Mouse (Mus musculus): Measurements from ENCODE around the gene Cyth4. TPM values are rescaled to one million over a fixed set of nuclear protein-coding genes. Genes with fewer than 3 reads are reported as not detected.

Gene Cyth4
- polyA plus RNA-seq, 1 experiment, result 398 TPM

DNA sequence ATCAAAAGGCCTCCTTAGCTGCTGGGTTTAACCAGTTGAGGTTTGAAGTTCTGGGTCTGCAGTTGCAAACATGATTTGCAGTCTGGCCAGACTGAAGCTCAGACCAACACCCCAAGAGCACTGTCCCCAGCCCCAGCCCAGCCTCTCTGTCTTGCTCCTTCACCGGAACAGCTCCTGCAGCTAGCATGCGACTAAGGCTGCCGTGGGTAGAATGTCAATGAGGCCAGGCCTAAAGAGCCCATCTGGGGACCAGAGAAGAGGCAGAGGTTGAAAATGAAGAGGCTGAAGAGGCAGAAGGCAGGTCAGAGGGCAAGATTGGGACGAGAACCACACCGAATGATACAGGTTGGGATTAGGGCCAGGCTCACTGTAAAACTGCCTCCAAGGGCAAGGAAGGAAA, 36.6 kb downstream of the Cyth4 start:
- no peak overlapping the region for H3K27ac ChIP-seq (ENCODE audit: insufficient read depth, low read depth, low read length)
- H3K4me3 ChIP-seq (ENCODE audit: insufficient read depth, low read length), result no peak overlapping the region
- TF ChIP-seq CTCF (IDR thresholded peaks at IDR 0.05; ENCODE audit: low read depth, low read length) (no peak), POLR2A (IDR thresholded peaks at IDR 0.05; ENCODE audit: borderline replicate concordance, low read depth, low read length) (no peak)
- H3K4me1 ChIP-seq (ENCODE audit: control insufficient read depth, insufficient read depth, low read length), result no peaks in the 10 kb centered on the region

DNA sequence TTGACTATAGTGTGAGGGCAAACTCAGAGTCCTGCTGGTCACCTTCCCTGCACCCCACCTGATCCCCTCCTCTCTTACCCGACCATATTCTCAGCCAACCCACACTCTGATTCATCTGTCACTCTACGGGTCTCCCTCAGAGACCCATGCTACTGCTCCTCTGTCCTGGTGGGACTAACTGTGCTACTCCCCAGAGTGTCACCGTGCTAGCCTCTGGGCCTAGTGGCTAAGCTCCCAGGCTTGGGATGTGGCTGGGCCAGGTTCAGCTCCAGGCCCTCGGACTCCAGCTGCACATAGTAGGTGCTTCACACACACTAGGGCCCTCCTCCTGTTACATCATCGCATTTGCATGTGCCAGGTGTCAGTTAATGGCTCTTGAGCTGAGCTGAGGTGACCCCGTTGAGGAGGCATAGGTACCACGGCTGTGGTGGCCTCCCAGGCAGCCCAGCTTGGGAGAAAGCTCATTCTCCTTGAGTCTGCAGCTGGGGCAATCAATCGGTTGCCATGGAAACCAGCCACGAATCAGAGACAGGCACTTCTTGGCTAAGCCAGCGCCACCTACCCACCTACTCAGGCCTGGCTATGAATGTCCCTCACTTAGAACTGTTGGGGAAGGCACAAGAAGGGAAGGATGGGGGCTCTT, 37.4 kb downstream of the Cyth4 start:
- H3K4me1 ChIP-seq (ENCODE audit: control insufficient read depth, insufficient read depth, low read length), result no peaks in the 10 kb centered on the region
- no peak overlapping the region for H3K27ac ChIP-seq (ENCODE audit: insufficient read depth, low read depth, low read length)
- TF ChIP-seq CTCF (IDR thresholded peaks at IDR 0.05; ENCODE audit: low read depth, low read length), result no peak
- no peak for TF ChIP-seq POLR2A (IDR thresholded peaks at IDR 0.05; ENCODE audit: borderline replicate concordance, low read depth, low read length)
- no peak overlapping the region for H3K4me3 ChIP-seq (ENCODE audit: insufficient read depth, low read length)

DNA sequence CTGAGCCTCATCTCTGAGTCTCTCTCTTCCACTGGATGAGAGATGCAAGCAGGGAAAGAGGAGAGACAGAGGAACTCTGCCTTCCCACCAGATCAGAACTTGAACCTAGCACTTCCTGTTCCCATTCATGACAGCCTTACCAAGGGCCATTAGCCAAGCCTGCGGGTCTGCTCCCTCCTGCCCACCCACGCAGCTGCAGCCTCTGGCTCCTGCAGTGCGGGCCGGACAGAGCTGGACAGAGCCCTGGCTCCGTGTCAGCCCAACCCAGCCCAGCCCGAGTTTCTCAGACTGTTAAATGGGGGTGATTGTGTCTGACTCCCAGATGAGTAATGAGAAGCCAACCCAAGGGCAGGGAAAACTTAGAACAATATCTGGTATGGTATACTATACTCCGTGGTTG, 38.4 kb downstream of the Cyth4 start:
- Histone ChIP-seq H3K27ac (ENCODE audit: insufficient read depth, low read depth, low read length) (no peak overlapping the region), H3K4me3 (ENCODE audit: insufficient read depth, low read length) (no peak overlapping the region), H3K4me1 (ENCODE audit: control insufficient read depth, insufficient read depth, low read length) (no peaks in the 10 kb centered on the region)
- TF ChIP-seq CTCF (IDR thresholded peaks at IDR 0.05; ENCODE audit: low read depth, low read length), result no peak

DNA sequence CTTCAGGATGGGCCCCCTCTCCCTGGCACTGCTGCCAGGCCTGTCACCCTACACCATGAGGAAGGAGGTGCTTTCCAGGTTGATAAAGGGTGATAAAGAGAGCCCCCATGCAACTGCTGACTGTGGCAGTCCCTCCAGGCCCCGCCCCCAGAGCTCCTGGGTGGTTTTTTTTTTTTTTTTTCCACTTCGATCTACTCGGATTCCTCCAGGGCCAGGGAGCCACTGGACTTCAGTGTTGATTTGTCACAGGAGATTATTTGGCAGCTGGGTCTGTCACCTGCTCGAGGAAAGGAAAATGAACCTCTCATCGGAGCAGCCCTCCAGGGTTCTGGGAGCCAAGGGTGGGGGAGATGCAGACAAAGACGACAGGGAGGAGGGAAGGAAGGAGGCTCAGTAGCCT, 46.8 kb downstream of the Cyth4 start:
- Histone ChIP-seq H3K4me3 (ENCODE audit: insufficient read depth, low read length) (no peak overlapping the region), H3K27ac (ENCODE audit: insufficient read depth, low read depth, low read length) (no peak overlapping the region), H3K4me1 (ENCODE audit: control insufficient read depth, insufficient read depth, low read length) (no peaks in the 10 kb centered on the region)
- TF ChIP-seq CTCF (IDR thresholded peaks at IDR 0.05; ENCODE audit: low read depth, low read length) (no peak), POLR2A (IDR thresholded peaks at IDR 0.05; ENCODE audit: borderline replicate concordance, low read depth, low read length) (no peak)

DNA sequence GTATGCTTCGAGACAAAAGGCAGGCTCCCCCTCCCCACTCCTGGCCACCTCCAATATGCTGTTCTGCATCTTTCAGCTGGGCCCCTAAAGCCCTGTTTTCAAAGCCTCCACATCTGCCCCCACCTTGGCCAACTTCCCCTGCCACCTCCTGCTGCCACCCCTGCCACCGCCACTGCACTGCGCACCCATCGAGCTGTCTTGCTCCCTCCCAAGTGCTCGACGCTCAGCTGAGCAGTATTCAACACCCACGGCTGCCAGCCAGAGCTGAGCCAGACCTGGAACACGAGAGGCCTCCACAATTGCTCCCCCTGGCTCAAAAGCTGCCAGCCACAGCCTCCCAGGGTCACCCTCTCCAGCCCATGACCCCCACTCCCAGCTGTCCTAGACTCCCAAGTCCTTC, 47.8 kb downstream of the Cyth4 start:
- H3K4me3 ChIP-seq (ENCODE audit: insufficient read depth, low read length), result no peak overlapping the region
- TF ChIP-seq POLR2A (IDR thresholded peaks at IDR 0.05; ENCODE audit: borderline replicate concordance, low read depth, low read length), result no peak
- TF ChIP-seq CTCF (IDR thresholded peaks at IDR 0.05; ENCODE audit: low read depth, low read length), result no peak
- H3K4me1 ChIP-seq (ENCODE audit: control insufficient read depth, insufficient read depth, low read length), result no peaks in the 10 kb centered on the region

DNA sequence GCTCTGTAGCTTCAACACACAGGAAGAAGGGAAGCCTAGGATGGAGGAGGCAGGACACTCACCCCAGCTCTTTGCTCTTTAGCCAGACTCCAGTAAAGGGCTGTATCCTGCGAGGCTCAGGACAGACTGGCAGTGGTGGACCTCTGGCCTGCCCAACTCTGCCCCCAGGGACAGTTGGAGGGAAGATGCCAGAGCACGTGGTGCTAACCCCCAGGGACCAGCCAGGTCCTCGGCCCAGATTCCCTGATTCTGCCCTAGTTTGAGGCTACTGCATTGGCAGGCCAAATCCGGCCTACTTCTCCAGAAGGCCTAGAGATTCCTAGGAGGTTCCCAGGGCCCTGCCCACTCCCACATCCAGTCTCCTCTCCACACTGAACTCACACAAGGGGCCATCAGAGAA, 50.9 kb downstream of the Cyth4 start:
- no peak overlapping the region for H3K4me3 ChIP-seq (ENCODE audit: insufficient read depth, low read length)
- H3K4me1 ChIP-seq (ENCODE audit: control insufficient read depth, insufficient read depth, low read length), result no peaks in the 10 kb centered on the region
- no peak overlapping the region for H3K27ac ChIP-seq (ENCODE audit: insufficient read depth, low read depth, low read length)
- no peak for TF ChIP-seq CTCF (IDR thresholded peaks at IDR 0.05; ENCODE audit: low read depth, low read length)
- no peak for TF ChIP-seq POLR2A (IDR thresholded peaks at IDR 0.05; ENCODE audit: borderline replicate concordance, low read depth, low read length)

More for the DNA sequence above, 47.8 kb downstream of the Cyth4 start:
- H3K27ac ChIP-seq (ENCODE audit: insufficient read depth, low read depth, low read length), result no peak overlapping the region

DNA sequence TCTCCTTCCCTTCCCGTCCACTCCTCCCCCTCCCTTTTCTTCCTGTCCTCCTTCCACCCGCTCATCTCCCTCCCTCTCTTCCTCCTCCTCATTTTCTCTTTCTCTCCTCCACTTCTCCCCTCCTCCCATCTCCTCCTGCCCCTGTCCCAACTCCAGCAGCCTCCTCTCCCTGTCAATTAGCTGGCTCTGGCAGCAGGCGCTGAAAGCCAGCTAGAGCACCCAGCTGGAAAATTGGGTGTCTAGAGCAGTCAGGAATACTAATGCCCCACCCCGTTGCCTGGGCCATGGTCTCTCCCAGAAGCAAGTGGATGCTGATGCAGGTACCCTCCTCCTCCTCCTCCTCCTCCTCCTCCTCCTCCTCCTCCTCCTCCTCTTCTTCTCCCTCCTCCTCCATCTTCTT, 54.3 kb downstream of the Cyth4 start:
- H3K27ac ChIP-seq (ENCODE audit: insufficient read depth, low read depth, low read length), result no peak overlapping the region
- no peak overlapping the region for H3K4me3 ChIP-seq (ENCODE audit: insufficient read depth, low read length)
- TF ChIP-seq POLR2A (IDR thresholded peaks at IDR 0.05; ENCODE audit: borderline replicate concordance, low read depth, low read length) (no peak), CTCF (IDR thresholded peaks at IDR 0.05; ENCODE audit: low read depth, low read length) (no peak)
- no peaks in the 10 kb centered on the region for H3K4me1 ChIP-seq (ENCODE audit: control insufficient read depth, insufficient read depth, low read length)

DNA sequence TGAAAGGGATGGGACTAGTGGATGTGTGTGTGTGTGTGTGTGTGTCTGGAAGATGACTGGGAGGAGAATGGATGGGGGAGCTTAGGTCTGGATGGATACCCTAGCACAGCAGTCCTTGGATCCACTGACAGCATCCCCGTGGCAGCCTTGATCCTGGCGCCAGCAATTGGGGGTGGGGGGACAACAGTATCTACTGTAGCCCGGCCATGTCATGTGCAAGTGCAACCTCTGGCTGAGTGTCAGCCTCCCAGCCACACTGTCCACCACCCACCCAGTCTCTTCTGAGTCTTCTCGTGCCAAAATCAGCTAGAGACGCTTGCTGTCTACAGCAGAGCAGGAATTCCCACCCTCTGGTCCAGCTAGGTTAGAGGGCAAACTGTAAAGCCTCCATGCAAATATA, 67.4 kb downstream of the Cyth4 start:
- H3K27ac ChIP-seq (ENCODE audit: insufficient read depth, low read depth, low read length), result no peak overlapping the region
- TF ChIP-seq CTCF (IDR thresholded peaks at IDR 0.05; ENCODE audit: low read depth, low read length) (no peak), POLR2A (IDR thresholded peaks at IDR 0.05; ENCODE audit: borderline replicate concordance, low read depth, low read length) (no peak)
- no peak overlapping the region for H3K4me3 ChIP-seq (ENCODE audit: insufficient read depth, low read length)
- H3K4me1 ChIP-seq (ENCODE audit: control insufficient read depth, insufficient read depth, low read length), result no peaks in the 10 kb centered on the region

DNA sequence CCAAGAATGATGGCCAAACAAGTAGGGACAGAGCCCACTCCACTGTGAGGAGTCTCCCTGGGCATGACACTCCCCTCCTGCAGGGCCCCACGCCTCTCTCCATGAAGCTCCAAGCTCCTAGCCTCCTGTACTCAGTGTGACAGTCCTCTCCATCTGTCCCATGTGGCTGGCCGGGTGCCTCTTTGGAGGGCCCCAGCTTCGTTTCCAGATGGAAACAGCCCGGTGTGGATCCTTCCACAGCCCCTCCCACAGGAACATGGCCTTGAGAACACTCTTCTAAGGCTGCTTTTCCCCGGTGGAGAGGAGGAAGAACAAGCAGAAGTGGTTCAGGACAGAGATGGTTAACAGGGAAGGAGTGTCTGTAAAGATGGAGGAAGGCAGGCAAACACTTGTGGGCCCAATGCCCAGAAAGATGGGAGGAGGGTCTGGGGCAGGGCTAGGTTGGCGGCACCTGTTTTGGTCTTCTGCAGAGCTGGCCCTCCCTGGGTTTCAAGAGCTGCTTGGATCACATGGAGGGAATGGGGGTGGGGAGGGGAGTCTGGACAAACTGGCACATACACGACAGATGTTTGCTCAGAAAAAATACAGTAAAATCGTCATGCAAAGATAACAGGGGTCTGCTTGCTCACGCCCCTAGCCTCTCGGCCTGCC, 72.5 kb downstream of the Cyth4 start:
- Histone ChIP-seq H3K27ac (ENCODE audit: insufficient read depth, low read depth, low read length) (no peak overlapping the region), H3K4me3 (ENCODE audit: insufficient read depth, low read length) (no peak overlapping the region), H3K4me1 (ENCODE audit: control insufficient read depth, insufficient read depth, low read length) (no peaks in the 10 kb centered on the region)
- no peak for TF ChIP-seq CTCF (IDR thresholded peaks at IDR 0.05; ENCODE audit: low read depth, low read length)
- TF ChIP-seq POLR2A (IDR thresholded peaks at IDR 0.05; ENCODE audit: borderline replicate concordance, low read depth, low read length), result no peak

DNA sequence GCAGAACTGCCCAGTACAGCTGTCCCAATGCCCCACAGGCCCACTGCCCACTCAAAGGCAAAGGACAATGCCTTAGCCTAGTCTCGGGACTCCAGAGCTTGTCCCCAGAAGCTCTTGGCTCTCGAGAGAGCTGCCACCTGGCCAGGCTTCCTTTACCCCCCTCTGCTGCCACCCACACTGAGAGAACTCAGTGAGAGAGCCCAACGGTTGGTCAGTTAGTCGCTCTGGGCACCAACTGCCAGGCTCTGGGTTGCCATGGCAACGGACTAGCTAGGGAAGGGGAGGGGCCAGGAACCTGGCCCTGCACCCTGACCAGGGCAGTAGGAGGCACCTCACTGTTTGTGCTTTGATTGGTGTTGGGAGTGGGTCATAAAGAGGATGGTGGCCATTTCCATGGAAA, 73.5 kb downstream of the Cyth4 start:
- TF ChIP-seq POLR2A (IDR thresholded peaks at IDR 0.05; ENCODE audit: borderline replicate concordance, low read depth, low read length) (no peak), CTCF (IDR thresholded peaks at IDR 0.05; ENCODE audit: low read depth, low read length) (no peak)
- H3K4me1 ChIP-seq (ENCODE audit: control insufficient read depth, insufficient read depth, low read length), result no peaks in the 10 kb centered on the region
- H3K4me3 ChIP-seq (ENCODE audit: insufficient read depth, low read length), result no peak overlapping the region
- no peak overlapping the region for H3K27ac ChIP-seq (ENCODE audit: insufficient read depth, low read depth, low read length)

Other genes starting within 250 kb of the Cyth4 start
- gene Tex33, start 201.1 kb upstream of the Cyth4 start, polyA plus RNA-seq (2012; ENCODE audit: insufficient read depth, insufficient read length, missing spikeins), result not detected in 2 replicates
- 1.4 and 2.1 TPM in 2 replicates for gene Tst, start 191.1 kb upstream of the Cyth4 start, polyA plus RNA-seq (2012; ENCODE audit: insufficient read depth, insufficient read length, missing spikeins)
- gene Mpst, start 190.6 kb upstream of the Cyth4 start, polyA plus RNA-seq (2012; ENCODE audit: insufficient read depth, insufficient read length, missing spikeins), result 19.2 and 21.6 TPM in 2 replicates
- gene Kctd17, start 168.5 kb upstream of the Cyth4 start, polyA plus RNA-seq (2012; ENCODE audit: insufficient read depth, insufficient read length, missing spikeins), result 4.8 and 5.3 TPM in 2 replicates
- not detected in 2 replicates for gene Tmprss6, start 128.4 kb upstream of the Cyth4 start, polyA plus RNA-seq (2012; ENCODE audit: insufficient read depth, insufficient read length, missing spikeins)
- not detected in 2 replicates for gene Il2rb, start 101.8 kb upstream of the Cyth4 start, polyA plus RNA-seq (2012; ENCODE audit: insufficient read depth, insufficient read length, missing spikeins)
- 1.9 and 2.2 TPM in 2 replicates for gene C1qtnf6, start 65.6 kb upstream of the Cyth4 start, polyA plus RNA-seq (2012; ENCODE audit: insufficient read depth, insufficient read length, missing spikeins)
- gene Sstr3, start 52.4 kb upstream of the Cyth4 start, polyA plus RNA-seq (2012; ENCODE audit: insufficient read depth, insufficient read length, missing spikeins), result not detected in 2 replicates
- gene Rac2, start 24.3 kb upstream of the Cyth4 start, polyA plus RNA-seq (2012; ENCODE audit: insufficient read depth, insufficient read length, missing spikeins), result 440 and 552 TPM in 2 replicates
- not detected in 2 replicates for gene Elfn2, start 121.7 kb downstream of the Cyth4 start, polyA plus RNA-seq (2012; ENCODE audit: insufficient read depth, insufficient read length, missing spikeins)
- 14.0 and 16.2 TPM in 2 replicates for gene Mfng, start 176.4 kb downstream of the Cyth4 start, polyA plus RNA-seq (2012; ENCODE audit: insufficient read depth, insufficient read length, missing spikeins)
- 0.23 TPM in 1 of 2 replicates, not detected in the other for gene Card10, start 206.0 kb downstream of the Cyth4 start, polyA plus RNA-seq (2012; ENCODE audit: insufficient read depth, insufficient read length, missing spikeins)
- 0.31 and 0.36 TPM in 2 replicates for gene Cdc42ep1, start 245.6 kb downstream of the Cyth4 start, polyA plus RNA-seq (2012; ENCODE audit: insufficient read depth, insufficient read length, missing spikeins)